Mouse (Mus musculus) embryonic facial prominence, embryonic 10.5 days (tissue): Measurements from ENCODE around the gene Nr2c1. TPM values are rescaled to one million over a fixed set of nuclear protein-coding genes. Genes with fewer than 3 reads are reported as not detected.
A peak's percentile ranks its signal among the peaks of the same experiment; 100 is the strongest.

ENCODE experiments used
- DNase-seq: peaks from one replicate; pipeline ENCODE4 v3.0.0-alpha.2; 2017; ENCODE audit warnings: low spot score
- H3K27ac ChIP-seq: fragments of 300-500 bp; sonication (generic); replicated peaks from 2 replicates; pipeline ENCODE4 v1.5.1; 2016; ENCODE audit warnings: mild to moderate bottlenecking
- H3K27me3 ChIP-seq: fragments of 300-500 bp; sonication (generic); replicated peaks from 2 replicates; pipeline ENCODE4 v1.6.1; 2016; ENCODE audit warnings: low read depth, mild to moderate bottlenecking; ENCODE audit not compliant: poor library complexity, severe bottlenecking
- H3K36me3 ChIP-seq: fragments of 300-500 bp; sonication (generic); replicated peaks from 2 replicates; pipeline ENCODE4 v1.6.1; 2016; ENCODE audit warnings: mild to moderate bottlenecking, moderate library complexity
- H3K4me1 ChIP-seq: fragments of 300-500 bp; sonication (generic); 2 replicates; pipeline ENCODE4 v1.6.1; 2016
- H3K4me3 ChIP-seq: fragments of 300-500 bp; sonication (generic); 2 replicates; pipeline ENCODE4 v1.5.1; 2016; ENCODE audit warnings: mild to moderate bottlenecking, moderate library complexity
- H3K9me3 ChIP-seq: fragments of 300-500 bp; sonication (generic); 2 replicates; pipeline ENCODE4 v1.6.1; 2016; ENCODE audit warnings: mild to moderate bottlenecking
- WGBS: fragments of 180-500 bp; shearing (Covaris S2); methylation state at CpG from one replicate; pipeline ENCODE4 v1.1.7; 2016; 5-methylcytosine and 5-hydroxymethylcytosine counted together
- polyA plus RNA-seq: library from polyadenylated mRNA; unstranded; fragments of >200 nt; fragmentation: Nextera tagmentation; extraction: Ambion mirVana; gene quantifications from 2 replicates; pipeline ENCODE4 v1.2.1, GENCODE M21; 2016

The Nr2c1 gene
- polyA plus RNA-seq, 1 experiment from 2014 or later: 12.8 TPM

- no peak overlapping the region for H3K4me3 ChIP-seq
- peaks cover 5% of the 10 kb centered on the region; the same call in 1 of the 2 replicates for H3K9me3 ChIP-seq
- DNase-seq: no peak
- WGBS: 63% methylated on average over 6 of the region's 6 CpGs
- no peak overlapping the region for H3K27ac ChIP-seq
- H3K36me3 ChIP-seq: peaks cover 91% of the 10 kb centered on the region
- H3K4me1 ChIP-seq: no peaks in the 10 kb centered on the region
- H3K27me3 ChIP-seq: no peaks in the 10 kb centered on the region
These were observed 24.9 kb downstream of the Nr2c1 start for GRCm38 (mm10) chr10:94172706-94173105.

- 87% methylated on average over 7 of the region's 7 CpGs for WGBS
- no peaks in the 10 kb centered on the region for H3K27me3 ChIP-seq
- peaks cover 79% of the 10 kb centered on the region for H3K36me3 ChIP-seq
- H3K4me1 ChIP-seq: no peaks in the 10 kb centered on the region
- H3K27ac ChIP-seq: no peak overlapping the region
- no peak overlapping the region for H3K4me3 ChIP-seq
- H3K9me3 ChIP-seq: peaks cover 4% of the 10 kb centered on the region; the same call in 1 of the 2 replicates
- DNase-seq: no peak
These were observed 26.8 kb downstream of the Nr2c1 start for GRCm38 (mm10) chr10:94174652-94175051.

GRCm38 (mm10) chr10:94183199-94183598, 35.4 kb downstream of the Nr2c1 start:
- 64% methylated on average over 4 of the region's 4 CpGs for WGBS
- no peaks in the 10 kb centered on the region for H3K9me3 ChIP-seq
- H3K27me3 ChIP-seq: no peaks in the 10 kb centered on the region
- no peak overlapping the region for H3K27ac ChIP-seq
- no peaks in the 10 kb centered on the region for H3K4me1 ChIP-seq
- DNase-seq: no peak
- H3K36me3 ChIP-seq: peaks cover 81% of the 10 kb centered on the region
- no peak overlapping the region for H3K4me3 ChIP-seq

- H3K4me3 ChIP-seq: peak within 1 kb of the TSS; percentile 79
- H3K36me3 ChIP-seq: peaks cover 57% of the 10 kb centered on the region
- H3K4me1 ChIP-seq: peaks cover 10% of the 10 kb centered on the region
- DNase-seq: peak; percentile 95
- peak within 1 kb of the TSS; percentile 89 for H3K27ac ChIP-seq
- no peaks in the 10 kb centered on the region for H3K9me3 ChIP-seq
- H3K27me3 ChIP-seq: no peaks in the 10 kb centered on the region
- WGBS: under 1% methylated on average over 46 of the region's 46 CpGs
These were observed 50.9 kb downstream of the Nr2c1 start, which contains the start of gene Ndufa12 for GRCm38 (mm10) chr10:94198482-94199405. Ndufa12 (plus strand) TSS chr10:94198720.

- Histone ChIP-seq H3K36me3 (peaks cover 89% of the 10 kb centered on the region), H3K4me3 (no peak overlapping the region), H3K27ac (no peak overlapping the region), H3K4me1 (peaks cover 3% of the 10 kb centered on the region; the same call in 1 of the 2 replicates), H3K9me3 (no peaks in the 10 kb centered on the region), H3K27me3 (no peaks in the 10 kb centered on the region)
- 92% methylated on average over 4 of the region's 4 CpGs for WGBS
- DNase-seq: no peak
These were observed 57.1 kb downstream of the Nr2c1 start for GRCm38 (mm10) chr10:94204973-94205372.

GRCm38 (mm10) chr10:94210718-94211618, 63.1 kb downstream of the Nr2c1 start:
- H3K9me3 ChIP-seq: no peaks in the 10 kb centered on the region
- H3K27ac ChIP-seq: no peak overlapping the region
- H3K4me3 ChIP-seq: no peak overlapping the region
- no peaks in the 10 kb centered on the region for H3K27me3 ChIP-seq
- H3K36me3 ChIP-seq: peaks cover 83% of the 10 kb centered on the region
- no peaks in the 10 kb centered on the region for H3K4me1 ChIP-seq
- 83% methylated on average over 6 of the region's 6 CpGs for WGBS
- DNase-seq: no peak

GRCm38 (mm10) chr10:94211725-94212124, 63.9 kb downstream of the Nr2c1 start:
- no peaks in the 10 kb centered on the region for H3K4me1 ChIP-seq
- no peak overlapping the region for H3K27ac ChIP-seq
- no peak for DNase-seq
- peaks cover 78% of the 10 kb centered on the region for H3K36me3 ChIP-seq
- H3K27me3 ChIP-seq: no peaks in the 10 kb centered on the region
- H3K4me3 ChIP-seq: no peak overlapping the region
- H3K9me3 ChIP-seq: no peaks in the 10 kb centered on the region
- 70% methylated on average over 2 of the region's 2 CpGs for WGBS

- peaks cover 24% of the 10 kb centered on the region for H3K36me3 ChIP-seq
- no peaks in the 10 kb centered on the region for H3K27me3 ChIP-seq
- WGBS: 80% methylated on average over 6 of the region's 6 CpGs
- H3K9me3 ChIP-seq: no peaks in the 10 kb centered on the region
- DNase-seq: peak; percentile 25
- no peak overlapping the region for H3K4me3 ChIP-seq
- no peak overlapping the region for H3K27ac ChIP-seq
- H3K4me1 ChIP-seq: peaks cover 2% of the 10 kb centered on the region; the same call in 1 of the 2 replicates
These were observed 77.4 kb downstream of the Nr2c1 start for GRCm38 (mm10) chr10:94225026-94225750.

GRCm38 (mm10) chr10:94230172-94230981, 82.6 kb downstream of the Nr2c1 start:
- Histone ChIP-seq H3K27ac (no peak overlapping the region), H3K36me3 (no peaks in the 10 kb centered on the region), H3K9me3 (no peaks in the 10 kb centered on the region), H3K4me3 (no peak overlapping the region), H3K27me3 (no peaks in the 10 kb centered on the region), H3K4me1 (peaks cover 15% of the 10 kb centered on the region; the same call in 1 of the 2 replicates)
- 63% methylated on average over 19 of the region's 19 CpGs for WGBS
- peak; percentile 56 for DNase-seq

- no peaks in the 10 kb centered on the region for H3K27me3 ChIP-seq
- 0 out of 2 replicates have a peak overlapping the region, but pooled peaks have one; percentile 5 for H3K27ac ChIP-seq
- WGBS: 79% methylated on average over 6 of the region's 6 CpGs
- no peak for DNase-seq
- no peak overlapping the region for H3K4me3 ChIP-seq
- no peaks in the 10 kb centered on the region for H3K9me3 ChIP-seq
- no peaks in the 10 kb centered on the region for H3K36me3 ChIP-seq
- H3K4me1 ChIP-seq: peaks cover 15% of the 10 kb centered on the region; the same call in 1 of the 2 replicates
These were observed 83.2 kb downstream of the Nr2c1 start for GRCm38 (mm10) chr10:94231025-94231424.

GRCm38 (mm10) chr10:94235200-94235599, 87.4 kb downstream of the Nr2c1 start:
- no peaks in the 10 kb centered on the region for H3K36me3 ChIP-seq
- H3K4me1 ChIP-seq: peaks cover 16% of the 10 kb centered on the region
- no peaks in the 10 kb centered on the region for H3K9me3 ChIP-seq
- no peak overlapping the region for H3K27ac ChIP-seq
- 73% methylated on average over 4 of the region's 4 CpGs for WGBS
- H3K4me3 ChIP-seq: no peak overlapping the region
- H3K27me3 ChIP-seq: no peaks in the 10 kb centered on the region
- DNase-seq: no peak
